Comparison of ENCODE assay signal across 29 mouse cellular contexts in the genomic region with DNA sequence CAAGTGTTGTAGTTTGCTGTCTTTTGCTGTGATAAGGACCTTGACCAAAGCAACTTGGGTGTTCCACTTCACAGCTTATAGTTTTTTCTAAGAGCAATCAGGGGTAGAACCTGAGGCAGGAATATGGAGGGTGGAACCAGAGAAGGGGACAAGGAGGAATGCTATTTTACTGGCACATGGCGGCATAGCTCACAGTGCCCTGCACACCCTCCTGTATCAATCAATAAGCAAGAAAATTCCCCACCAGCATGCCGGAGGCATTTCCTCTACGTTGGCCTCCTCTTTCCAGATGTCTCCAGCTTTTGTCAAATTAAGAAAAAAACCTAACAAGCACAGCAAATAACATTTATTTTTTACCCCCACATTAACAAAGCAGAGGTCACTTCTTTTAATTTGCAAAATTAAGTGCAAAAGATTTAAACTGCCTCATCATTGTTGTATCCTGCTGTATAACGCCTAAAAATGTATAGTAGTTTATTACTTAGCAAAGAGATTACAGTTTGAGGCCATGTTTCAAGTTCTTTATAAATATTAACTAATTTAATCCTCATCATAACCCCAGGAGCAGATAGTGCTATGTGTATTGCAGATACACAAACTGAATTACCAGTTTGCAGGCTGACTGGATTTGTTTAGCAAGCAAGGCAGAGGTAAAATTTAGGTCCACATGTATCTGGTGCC. TPM values are rescaled to one million over a fixed set of nuclear protein-coding genes. Genes with fewer than 3 reads are reported as not detected.
DNase-seq lines count a peak whose midpoint lies in the region; ATAC-seq and TF ChIP-seq lines count a peak whose summit lies in the region.
"Had no signal": no experiment of that assay in that cellular context is flagged by ENCODE, and none has a peak within 500 bp of the region (broad histone marks: within the 10 kb centered on the region; RNA-seq: fewer than 3 reads in every experiment).

No protein-coding gene starts in this region.

- H3K4me2 ChIP-seq in forebrain, embryonic 12.5 days, result no peak overlapping the region
- H3K4me2 ChIP-seq in forebrain, embryonic 14.5 days (ENCODE audit: low read length), result no peak overlapping the region
- no peak overlapping the region for H3K4me2 ChIP-seq in heart, embryonic 16.5 days (ENCODE audit: low read depth, low read length)
- H3K4me2 ChIP-seq in intestine, postnatal 0 days (replicated peaks; ENCODE audit: low read depth), result no peak overlapping the region
- H3K4me2 ChIP-seq: embryonic facial prominence, embryonic 12.5 days; hindbrain, embryonic 15.5 days; liver, embryonic 11.5 days; lung, embryonic 15.5 days; midbrain, embryonic 12.5 days; neural tube, embryonic 13.5 days; stomach, embryonic 15.5 days had no signal

- H3K9me3 ChIP-seq in forebrain, embryonic 12.5 days, result no peaks in the 10 kb centered on the region
- no peaks in the 10 kb centered on the region for H3K9me3 ChIP-seq in forebrain, embryonic 14.5 days (replicated peaks; ENCODE audit: control insufficient read depth, low read length)
- H3K9me3 ChIP-seq in heart, embryonic 16.5 days (replicated peaks; ENCODE audit: control insufficient read depth, low read length), result no peaks in the 10 kb centered on the region
- no peaks in the 10 kb centered on the region for H3K9me3 ChIP-seq in intestine, postnatal 0 days (ENCODE audit: control insufficient read depth)
- H3K9me3 ChIP-seq: embryonic facial prominence, embryonic 12.5 days; hindbrain, embryonic 15.5 days; lung, embryonic 15.5 days; midbrain, embryonic 12.5 days; neural tube, embryonic 13.5 days; stomach, embryonic 15.5 days had no signal

- H3K36me3 ChIP-seq in forebrain, embryonic 12.5 days (replicated peaks), result no peaks in the 10 kb centered on the region
- H3K36me3 ChIP-seq in forebrain, embryonic 14.5 days (ENCODE audit: control insufficient read depth, insufficient read depth, low read length), result no peaks in the 10 kb centered on the region
- H3K36me3 ChIP-seq in heart, embryonic 16.5 days (ENCODE audit: control insufficient read depth, insufficient read depth), result no peaks in the 10 kb centered on the region
- H3K36me3 ChIP-seq in intestine, postnatal 0 days (ENCODE audit: control insufficient read depth, insufficient read depth), result no peaks in the 10 kb centered on the region
- H3K36me3 ChIP-seq: embryonic facial prominence, embryonic 12.5 days; hindbrain, embryonic 15.5 days; lung, embryonic 15.5 days; midbrain, embryonic 12.5 days; neural tube, embryonic 13.5 days; stomach, embryonic 15.5 days had no signal

- no peak overlapping the region for H3K9ac ChIP-seq in forebrain, embryonic 12.5 days
- no peak overlapping the region for H3K9ac ChIP-seq in forebrain, embryonic 14.5 days (ENCODE audit: low read length)
- H3K9ac ChIP-seq in heart, embryonic 16.5 days (ENCODE audit: low read length), result no peak overlapping the region
- H3K9ac ChIP-seq in intestine, postnatal 0 days (ENCODE audit: low read depth, low read length), result no peak overlapping the region
- H3K9ac ChIP-seq: embryonic facial prominence, embryonic 12.5 days; hindbrain, embryonic 15.5 days; lung, embryonic 15.5 days; midbrain, embryonic 12.5 days; neural tube, embryonic 13.5 days; stomach, embryonic 15.5 days had no signal

- ATAC-seq in forebrain, embryonic 12.5 days (ENCODE audit: low FRiP score), result no peak
- no peak for ATAC-seq in forebrain, embryonic 14.5 days
- ATAC-seq in heart, embryonic 16.5 days (replicated peaks; ENCODE audit: extremely low read depth, insufficient read depth, low FRiP score), result no peak
- ATAC-seq in intestine, postnatal 0 days, result no peak
- ATAC-seq: activated CD4-positive, CD25-positive, alpha-beta regulatory T cell, adult 4 months had no signal

- no peaks in the 10 kb centered on the region for H3K27me3 ChIP-seq in forebrain, embryonic 12.5 days
- no peaks in the 10 kb centered on the region for H3K27me3 ChIP-seq in forebrain, embryonic 14.5 days (replicated peaks; ENCODE audit: control insufficient read depth, insufficient read depth, low read length)
- H3K27me3 ChIP-seq in heart, embryonic 16.5 days (ENCODE audit: control insufficient read depth, insufficient read depth, low read length), result no peaks in the 10 kb centered on the region
- H3K27me3 ChIP-seq in intestine, postnatal 0 days (replicated peaks; ENCODE audit: control insufficient read depth, insufficient read depth, low read length), result no peaks in the 10 kb centered on the region
- H3K27me3 ChIP-seq: CH12.LX; embryonic facial prominence, embryonic 12.5 days; hindbrain, embryonic 15.5 days; lung, embryonic 15.5 days; midbrain, embryonic 12.5 days; neural tube, embryonic 13.5 days; stomach, embryonic 15.5 days had no signal

- DNase-seq in forebrain, embryonic 14.5 days (ENCODE audit: low spot score), result no peak
- no peak for DNase-seq in heart, adult 8-10 months (ENCODE audit: low spot score)
- no peak for DNase-seq in urinary bladder, postnatal 10 days (ENCODE audit: low spot score)
- DNase-seq in embryo, embryonic 10 days (ENCODE audit: low spot score), result no peak
- DNase-seq: adrenal gland, adult 2 months; adrenal gland, postnatal 36 days; cerebellum, adult 8-10 months; cerebellum, postnatal 25 days; gastrocnemius, adult 2 months; gastrocnemius, postnatal 36 days; heart, adult 18-20 months; kidney, adult 11 months; kidney, postnatal 14 days; left cerebral cortex, postnatal 4 days; right cerebral cortex, postnatal 14 days; thymus, postnatal 14 days had no signal

- 0 out of 2 replicates have a peak overlapping the region, but pooled peaks have one; percentile 20 for H3K27ac ChIP-seq in forebrain, embryonic 12.5 days
- H3K27ac ChIP-seq in forebrain, embryonic 14.5 days (ENCODE audit: low read depth, low read length), result no peak overlapping the region
- peak overlapping the region; percentile 43 for H3K27ac ChIP-seq in heart, embryonic 16.5 days (ENCODE audit: low read length)
- peak overlapping the region; percentile 16; the same call in 1 of the 2 replicates for H3K27ac ChIP-seq in brown adipose tissue, adult 24 weeks (replicated peaks; ENCODE audit: low read depth, low read length)
- H3K27ac ChIP-seq in intestine, postnatal 0 days (ENCODE audit: low read depth, low read length), result 0 out of 2 replicates have a peak overlapping the region, but pooled peaks have one; percentile 2
- H3K27ac ChIP-seq: gastrocnemius, adult 2 months; hindbrain, embryonic 15.5 days; lung, embryonic 15.5 days; midbrain, embryonic 12.5 days; neural tube, embryonic 13.5 days; stomach, embryonic 15.5 days had no signal

- 74% methylated on average over 4 of the region's 4 CpGs for WGBS in forebrain, embryonic 12.5 days
- 74% methylated on average over 4 of the region's 4 CpGs for WGBS in forebrain, embryonic 14.5 days
- 78% methylated on average over 4 of the region's 4 CpGs for WGBS in heart, embryonic 16.5 days
- WGBS in intestine, postnatal 0 days, result 29% methylated on average over 4 of the region's 4 CpGs

- H3K4me1 ChIP-seq in forebrain, embryonic 12.5 days, result peaks cover 20% of the 10 kb centered on the region
- peaks cover 9% of the 10 kb centered on the region; the same call in 1 of the 2 replicates for H3K4me1 ChIP-seq in forebrain, embryonic 14.5 days (ENCODE audit: control insufficient read depth, insufficient read depth, low read length)
- H3K4me1 ChIP-seq in heart, embryonic 16.5 days (ENCODE audit: control insufficient read depth, insufficient read depth, low read length), result peaks cover 9% of the 10 kb centered on the region; the same call in 1 of the 2 replicates
- peaks cover 18% of the 10 kb centered on the region for H3K4me1 ChIP-seq in brown adipose tissue, adult 24 weeks (ENCODE audit: control insufficient read depth, insufficient read depth, insufficient read length, low read length)
- H3K4me1 ChIP-seq in intestine, postnatal 0 days (replicated peaks; ENCODE audit: control insufficient read depth, insufficient read depth, low read length), result peaks cover 11% of the 10 kb centered on the region; the same call in 1 of the 2 replicates
- H3K4me1 ChIP-seq: hindbrain, embryonic 15.5 days; lung, embryonic 15.5 days; stomach, embryonic 15.5 days had no signal

- no peak overlapping the region for H3K4me3 ChIP-seq in forebrain, embryonic 12.5 days (replicated peaks)
- H3K4me3 ChIP-seq in forebrain, embryonic 14.5 days (ENCODE audit: low read depth, low read length), result no peak overlapping the region
- no peak overlapping the region for H3K4me3 ChIP-seq in heart, embryonic 16.5 days (ENCODE audit: low read length)
- H3K4me3 ChIP-seq in brown adipose tissue, adult 24 weeks (ENCODE audit: insufficient read depth, low read depth, low read length), result no peak overlapping the region
- no peak overlapping the region for H3K4me3 ChIP-seq in intestine, postnatal 0 days (ENCODE audit: low read depth, low read length)
- H3K4me3 ChIP-seq: embryonic facial prominence, embryonic 12.5 days; gastrocnemius, adult 2 months; hindbrain, embryonic 15.5 days; lung, embryonic 15.5 days; midbrain, embryonic 12.5 days; neural tube, embryonic 13.5 days; stomach, embryonic 15.5 days had no signal

- no peak for TF ChIP-seq CTCF in intestine, postnatal 0 days (IDR thresholded peaks at IDR 0.05; ENCODE audit: low read depth)

RNA-seq across cellular contexts. Expression of a gene that starts 13.4 kb away (rescaled TPM):
- polyA plus RNA-seq in forebrain, embryonic 12.5 days (2016; fragmentation: Nextera tagmentation; extraction: Ambion mirVana), result 9.4 and 10.3 TPM in 2 replicates
- polyA plus RNA-seq in forebrain, embryonic 14.5 days (2014; fragmentation: Nextera tagmentation; extraction: Ambion mirVana), result 8.3 and 8.6 TPM in 2 replicates
- 4.4 and 4.7 TPM in 2 replicates for polyA plus RNA-seq in heart, embryonic 16.5 days (2015; fragmentation: Nextera tagmentation; extraction: Ambion mirVana)
- 10 to 100 TPM; 15.4 to 17.3 (median 16.4) TPM for total RNA-seq in heart, adult 8-10 months (2022)
- 5.9 and 7.5 TPM in 2 replicates for polyA plus RNA-seq in brown adipose tissue, adult 24 weeks (2012; ENCODE audit: insufficient read depth, insufficient read length, missing spikeins)
- polyA plus RNA-seq in intestine, postnatal 0 days (2015; fragmentation: Nextera tagmentation; extraction: Ambion mirVana), result 1.6 and 2.3 TPM in 2 replicates
